Mouse (Mus musculus) liver, embryonic 14.5 days (tissue): ENCODE measurements around the gene Edem1. TPM values are rescaled to one million over a fixed set of nuclear protein-coding genes. Genes with fewer than 3 reads are reported as not detected.

ENCODE experiments used
- ATAC-seq: fragments of 200-750 bp; cut with Nextera tagmentation; 2 replicates; pipeline ENCODE4 v1.8.0; 2017; ENCODE audit warnings: moderate number of reproducible peaks, mild to moderate bottlenecking, moderate library complexity; ENCODE audit not compliant: insufficient read depth
- DNase-seq, 3 experiments: peaks; one replicate each; pipeline ENCODE4 v3.0.0-alpha.2; 2012 to 2013; ENCODE audit warnings: low read depth in 3 of 3, low spot score in 3 of 3
- H3K27ac ChIP-seq: fragments of 300-500 bp; sonication (generic); 2 replicates; pipeline ENCODE4 v1.5.1; 2014; ENCODE audit warnings: moderate library complexity, mild to moderate bottlenecking, control low read depth, inconsistent platforms
- H3K27me3 ChIP-seq: fragments of 300-500 bp; sonication (generic); 2 replicates; pipeline ENCODE4 v1.6.1; 2014; ENCODE audit warnings: mild to moderate bottlenecking, low read length, moderate library complexity; ENCODE audit not compliant: control insufficient read depth, insufficient read depth
- H3K36me3 ChIP-seq: fragments of 300-500 bp; sonication (generic); replicated peaks from 2 replicates; pipeline ENCODE4 v1.6.1; 2014; ENCODE audit warnings: low read depth; ENCODE audit not compliant: control insufficient read depth, insufficient read depth
- H3K4me1 ChIP-seq, 2 experiments: fragments of 200-500 bp in 1 of 2; fragments of 300-500 bp in 1 of 2; sonication (generic) in 1 of 2; replicated peaks; 2 replicates each; pipeline ENCODE4 v1.6.1; 2012 to 2014; ENCODE audit warnings: antibody characterized with exemption in 1 of 2, inconsistent platforms in 1 of 2, low read length in 1 of 2; ENCODE audit not compliant: control insufficient read depth in 2 of 2, insufficient read depth in 2 of 2
- H3K4me2 ChIP-seq: fragments of 300-500 bp; sonication (generic); 2 replicates; pipeline ENCODE4 v1.6.1; 2014; ENCODE audit warnings: low read depth, mild to moderate bottlenecking, control low read depth, moderate library complexity
- H3K4me3 ChIP-seq, 2 experiments: fragments of 200-500 bp in 1 of 2; fragments of 300-500 bp in 1 of 2; sonication (generic) in 1 of 2; 2 replicates each; pipeline ENCODE4 v1.5.1; 2012 to 2014; ENCODE audit warnings: low read depth in 2 of 2, low read length in 2 of 2, mild to moderate bottlenecking in 2 of 2, control low read depth in 1 of 2, inconsistent platforms in 1 of 2, moderate library complexity in 1 of 2; ENCODE audit not compliant: insufficient read depth in 1 of 2
- H3K9ac ChIP-seq: fragments of 300-500 bp; sonication (generic); replicated peaks from 2 replicates; pipeline ENCODE4 v1.6.1; 2014; ENCODE audit warnings: mild to moderate bottlenecking, control low read depth, moderate library complexity
- H3K9me3 ChIP-seq: fragments of 300-500 bp; sonication (generic); 2 replicates; pipeline ENCODE4 v1.6.1; 2016; ENCODE audit warnings: low read length, mixed read lengths; ENCODE audit not compliant: control insufficient read depth
- CTCF ChIP-seq: IDR thresholded peaks from 2 replicates; pipeline ENCODE4 v1.5.1; 2016; ENCODE audit warnings: antibody characterized with exemption, low read depth, control low read depth
- EP300 ChIP-seq: IDR thresholded peaks from 2 replicates; pipeline ENCODE4 v1.6.1; 2016; ENCODE audit warnings: antibody characterized with exemption, low read depth
- WGBS: fragments of 180-500 bp; shearing (Covaris S2); extraction: QIAGEN DNeasy Blood & Tissue Kit; methylation state at CpG from one replicate; pipeline ENCODE4 v1.1.7; 2014; ENCODE audit not compliant: insufficient replicate concordance; 5-methylcytosine and 5-hydroxymethylcytosine counted together
- polyA plus RNA-seq, 2 experiments: library from polyadenylated mRNA; depleted of rRNA in 1 of 2; stranded (reverse) in 1 of 2; unstranded in 1 of 2; fragments of >200 nt; fragmentation: Nextera tagmentation in 1 of 2; extraction: Ambion mirVana in 1 of 2; gene quantifications; 2 replicates each; pipeline versions ENCODE4 v1.2.1 to v1.2.3; 2012 to 2014

Edem1 gene
- polyA plus RNA-seq, 2 experiments, result 9.6 to 22.4 TPM

DNA sequence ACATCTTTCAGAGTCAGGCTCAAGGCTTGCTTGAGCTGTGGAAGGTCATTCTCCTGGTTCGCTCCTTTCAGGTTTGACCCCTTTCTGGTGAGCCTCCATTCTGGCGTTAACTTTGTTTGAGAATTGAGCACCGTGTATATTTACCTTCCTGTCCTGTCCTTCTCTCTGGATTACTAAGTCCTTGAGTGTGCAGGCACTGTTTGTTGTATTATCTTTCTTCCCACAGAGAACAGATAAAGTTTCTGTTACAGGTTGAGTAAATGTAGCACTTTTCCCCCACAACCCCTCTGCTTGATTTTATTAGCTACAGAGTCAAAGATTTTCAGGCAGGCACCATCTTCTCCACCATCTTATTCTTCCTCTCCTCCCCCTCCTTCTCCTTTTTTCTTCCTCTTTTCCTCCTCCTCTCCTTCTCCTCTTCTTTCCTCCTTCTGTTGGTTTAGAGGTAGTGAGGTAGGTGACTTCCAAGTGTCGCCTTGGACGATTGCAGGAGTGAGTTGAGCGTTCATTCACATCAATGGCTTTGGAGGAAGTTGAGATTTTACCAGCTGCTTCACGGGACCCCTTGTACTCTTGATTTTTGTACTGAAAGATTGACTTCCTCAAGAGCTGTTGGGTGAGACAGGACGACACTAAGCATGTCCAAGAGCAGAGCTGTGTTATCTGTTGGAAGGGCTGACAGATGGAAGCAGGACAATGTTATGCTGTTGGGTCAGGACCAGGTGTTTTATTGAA lies 5.7 kb downstream of the Edem1 start:
- Histone ChIP-seq H3K4me1 (peaks cover 6 to 48% of the 10 kb centered on the region in 2 experiments), H3K27ac (no peak overlapping the region), H3K4me3 (no peak overlapping the region), H3K9me3 (no peaks in the 10 kb centered on the region), H3K36me3 (no peaks in the 10 kb centered on the region), H3K9ac (no peak overlapping the region), H3K27me3 (no peaks in the 10 kb centered on the region), H3K4me2 (peak overlapping the region; percentile 28)
- 32% methylated on average over 8 of the region's 8 CpGs for WGBS
- no peak for DNase-seq
- TF ChIP-seq CTCF, result no peak
- no peak for TF ChIP-seq EP300
- no peak for ATAC-seq

DNA sequence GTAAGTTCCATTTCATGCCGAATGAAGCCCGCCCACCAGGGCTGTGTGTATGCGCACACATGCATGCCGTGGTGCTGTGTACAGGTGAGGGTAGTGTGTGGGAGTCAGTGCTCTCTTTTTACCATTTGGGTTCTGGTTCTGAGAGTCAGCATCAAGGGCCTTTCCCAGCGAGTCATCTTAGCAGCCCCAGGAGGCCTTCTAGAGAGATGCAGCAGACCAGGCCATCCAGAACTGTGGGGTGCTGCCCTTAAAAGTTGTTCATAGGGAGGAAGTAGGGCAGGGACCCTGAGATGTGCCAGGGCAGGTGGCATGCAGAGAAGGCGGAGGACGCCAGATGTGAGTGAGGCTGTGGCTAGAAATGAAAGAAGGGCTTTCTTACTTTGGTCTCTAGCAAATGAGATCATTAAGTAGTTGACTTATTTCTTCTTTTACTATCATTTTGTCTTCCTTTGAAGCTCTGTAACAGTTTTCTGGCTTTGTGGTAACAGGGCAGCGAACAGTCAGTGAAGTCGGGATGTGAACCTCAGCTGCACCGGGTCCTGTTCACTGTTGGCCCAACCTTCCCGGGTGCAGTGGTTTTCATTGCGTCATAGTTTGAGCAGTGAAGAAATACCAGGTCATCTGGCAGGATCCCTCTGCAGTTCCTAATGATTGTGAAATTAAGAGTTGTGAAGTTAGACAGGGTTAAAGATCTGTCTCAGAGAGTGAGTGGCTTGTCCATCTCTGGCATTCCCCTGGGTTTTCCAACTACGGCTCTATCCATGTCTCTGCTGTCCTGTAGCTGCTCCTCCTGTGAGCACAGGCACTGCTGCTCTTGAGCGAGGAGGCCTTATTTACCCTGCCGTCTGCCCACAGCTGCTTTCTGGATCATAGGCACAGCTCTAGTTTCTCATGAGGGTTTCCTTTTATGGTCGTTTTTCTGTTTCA lies 7.6 kb downstream of the Edem1 start:
- 59% methylated on average over 16 of the region's 16 CpGs for WGBS
- Histone ChIP-seq H3K9me3 (no peaks in the 10 kb centered on the region), H3K27me3 (no peaks in the 10 kb centered on the region), H3K4me3 (no peak overlapping the region), H3K27ac (no peak overlapping the region), H3K4me2 (peak overlapping the region; percentile 31), H3K4me1 (peaks cover 3 to 37% of the 10 kb centered on the region in 2 experiments), H3K9ac (no peak overlapping the region), H3K36me3 (no peaks in the 10 kb centered on the region; the same call in 1 of the 2 replicates)
- TF ChIP-seq CTCF, result no peak
- TF ChIP-seq EP300, result no peak
- DNase-seq, result peak in 2 of 3 experiments; percentile 30 to 37
- ATAC-seq, result peak; percentile 70

DNA sequence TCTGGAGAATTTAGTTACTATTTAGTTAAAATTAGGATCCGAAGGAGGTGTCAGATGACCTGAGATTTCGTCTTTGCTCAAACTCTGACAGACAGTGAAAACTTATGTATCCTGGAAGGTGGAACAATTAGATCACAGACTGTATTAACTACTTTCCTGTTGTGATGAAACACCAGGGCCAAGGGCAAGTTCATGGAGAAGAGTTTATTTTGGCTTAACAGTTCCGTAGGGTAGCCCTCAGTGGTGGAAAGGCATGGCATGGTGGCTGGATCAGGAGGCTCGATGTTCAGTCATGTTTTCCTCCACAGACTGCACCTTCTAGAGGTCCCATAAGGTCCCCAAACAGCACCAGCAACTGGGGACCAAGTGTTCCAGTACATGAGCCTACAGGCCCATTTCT lies 8.6 kb downstream of the Edem1 start:
- ATAC-seq, result no peak
- Histone ChIP-seq H3K27ac (no peak overlapping the region), H3K9ac (no peak overlapping the region), H3K27me3 (no peaks in the 10 kb centered on the region), H3K9me3 (no peaks in the 10 kb centered on the region), H3K4me1 (peaks cover 3 to 29% of the 10 kb centered on the region in 2 experiments), H3K36me3 (no peaks in the 10 kb centered on the region; the same call in 1 of the 2 replicates), H3K4me2 (peak overlapping the region; percentile 31; the same call in 1 of the 2 replicates), H3K4me3 (no peak overlapping the region)
- 63% methylated on average over 4 of the region's 4 CpGs for WGBS
- DNase-seq, result no peak
- TF ChIP-seq CTCF (no peak), EP300 (no peak)

DNA sequence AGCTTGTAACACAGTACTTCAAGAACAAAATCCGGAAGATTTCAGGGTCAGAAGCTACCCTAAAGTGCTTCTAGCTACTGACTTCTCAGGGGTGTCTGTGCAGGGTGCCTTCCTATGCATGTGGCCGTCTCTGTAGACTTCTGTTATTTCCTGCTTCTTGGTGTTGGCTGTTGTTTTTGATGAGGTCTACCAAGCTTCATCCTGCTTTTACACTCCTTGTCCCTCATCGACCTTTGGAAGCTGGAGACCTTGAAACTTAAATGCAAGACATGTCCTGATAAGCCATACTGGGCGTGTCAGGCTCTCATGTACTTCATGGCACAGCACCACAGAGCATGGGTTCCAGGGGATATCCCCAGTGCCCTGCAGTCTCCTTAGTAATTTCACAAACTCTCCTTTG lies 9.5 kb downstream of the Edem1 start:
- no peak for TF ChIP-seq CTCF
- TF ChIP-seq EP300, result no peak
- Histone ChIP-seq H3K4me3 (no peak overlapping the region), H3K4me2 (no peak overlapping the region), H3K9me3 (no peaks in the 10 kb centered on the region), H3K4me1 (peaks cover 3 to 24% of the 10 kb centered on the region in 2 experiments), H3K27me3 (no peaks in the 10 kb centered on the region), H3K9ac (no peak overlapping the region), H3K36me3 (peaks cover 2% of the 10 kb centered on the region), H3K27ac (no peak overlapping the region)
- WGBS, result 57% methylated on average over 4 of the region's 4 CpGs
- ATAC-seq (no peak), DNase-seq (no peak)

DNA sequence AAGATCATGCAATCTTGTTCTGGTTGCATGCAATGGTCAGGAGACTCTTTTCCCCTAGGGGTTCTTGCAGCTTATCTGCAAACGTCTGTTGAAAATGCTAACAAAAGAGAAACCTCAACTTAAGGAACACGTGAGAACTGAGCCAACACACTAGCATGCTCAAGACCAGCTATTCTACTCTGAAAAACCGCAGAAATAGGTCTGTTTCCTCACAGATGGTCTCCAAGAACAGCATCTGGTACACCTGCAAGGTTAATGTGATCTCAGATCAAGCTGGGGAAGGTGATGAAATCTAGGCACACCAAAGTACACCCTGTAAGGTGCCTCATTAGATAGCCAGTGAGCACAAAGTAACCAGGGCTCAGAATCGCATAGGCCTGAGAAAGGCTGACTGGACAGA lies 11.0 kb downstream of the Edem1 start:
- no peak overlapping the region for H3K4me2 ChIP-seq
- DNase-seq, result no peak
- H3K36me3 ChIP-seq, result peaks cover 3% of the 10 kb centered on the region
- WGBS, result 62% methylated on average over 4 of the region's 4 CpGs
- H3K4me1 ChIP-seq, result peaks cover 0 to 12% of the 10 kb centered on the region in 2 experiments; a peak in 3 of 4 replicates
- no peaks in the 10 kb centered on the region for H3K27me3 ChIP-seq
- no peaks in the 10 kb centered on the region for H3K9me3 ChIP-seq
- no peak overlapping the region for H3K4me3 ChIP-seq
- no peak for TF ChIP-seq CTCF
- TF ChIP-seq EP300, result no peak
- H3K9ac ChIP-seq, result no peak overlapping the region
- no peak overlapping the region for H3K27ac ChIP-seq
- ATAC-seq, result no peak
